In the genomic region with DNA sequence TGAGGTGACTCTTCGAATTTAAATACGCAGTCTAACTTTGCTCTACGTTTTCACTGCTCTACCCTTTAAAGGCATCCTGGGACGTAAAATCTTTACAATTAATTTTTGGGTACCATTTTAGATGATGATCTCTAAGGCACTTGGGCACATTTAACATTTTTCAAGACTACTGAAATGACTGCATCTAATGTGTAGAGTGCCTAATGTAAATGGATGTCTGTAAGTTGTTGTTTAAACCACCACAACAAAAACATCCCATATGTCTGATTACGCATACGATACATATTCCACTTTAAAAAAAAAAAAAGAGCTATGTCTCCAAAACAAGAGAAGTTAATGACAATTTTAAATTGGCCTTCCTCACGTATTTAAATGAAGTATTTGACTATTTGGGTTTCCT, we compare ENCODE assay signal across 9 mouse cellular contexts.
DNase-seq lines count a peak whose midpoint lies in the region; ATAC-seq and TF ChIP-seq lines count a peak whose summit lies in the region.
"Had no signal": no experiment of that assay in that cellular context is flagged by ENCODE, and none has a peak within 500 bp of the region (broad histone marks: within the 10 kb centered on the region; RNA-seq: fewer than 3 reads in every experiment).

No protein-coding gene starts in this region.

- peak overlapping the region; percentile 59 for H3K9ac ChIP-seq in heart, postnatal 0 days (replicated peaks; ENCODE audit: low read depth, low read length)
- H3K9ac ChIP-seq in embryonic facial prominence, embryonic 12.5 days = peak overlapping the region; percentile 20; the same call in 1 of the 2 replicates
- H3K9ac ChIP-seq in hindbrain, embryonic 16.5 days (ENCODE audit: low read depth, low read length) = peak overlapping the region; percentile 76
- peak overlapping the region; percentile 56 for H3K9ac ChIP-seq in midbrain, embryonic 15.5 days

- peak overlapping the region; percentile 81 for H3K4me2 ChIP-seq in heart, postnatal 0 days (ENCODE audit: low read depth, low read length)
- peak overlapping the region; percentile 61 for H3K4me2 ChIP-seq in embryonic facial prominence, embryonic 12.5 days (replicated peaks)
- peak overlapping the region; percentile 72 for H3K4me2 ChIP-seq in hindbrain, embryonic 16.5 days (ENCODE audit: low read length)
- peak overlapping the region; percentile 69 for H3K4me2 ChIP-seq in midbrain, embryonic 15.5 days

- no peak for TF ChIP-seq EP300 in heart, postnatal 0 days (IDR thresholded peaks at IDR 0.05; ENCODE audit: low read depth)

- no peaks in the 10 kb centered on the region for H3K4me1 ChIP-seq in heart, postnatal 0 days (ENCODE audit: control insufficient read depth, insufficient read depth)
- H3K4me1 ChIP-seq in embryonic facial prominence, embryonic 12.5 days = no peaks in the 10 kb centered on the region
- H3K4me1 ChIP-seq in hindbrain, embryonic 16.5 days (ENCODE audit: control insufficient read depth, insufficient read depth, low read depth, low read length) = peaks cover 8% of the 10 kb centered on the region; the same call in 1 of the 2 replicates
- H3K4me1 ChIP-seq in midbrain, embryonic 15.5 days = peaks cover 18% of the 10 kb centered on the region

- intact Hi-C loops in heart, postnatal 14 days (cut with DNase I) = no loop called here

- ATAC-seq in heart, postnatal 0 days (ENCODE audit: insufficient read depth, low read depth) = no peak
- ATAC-seq in embryonic facial prominence, embryonic 12.5 days (ENCODE audit: insufficient number of reproducible peaks, insufficient read depth, low FRiP score, low TSS enrichment) = no peak
- no peak for ATAC-seq in hindbrain, embryonic 16.5 days
- no peak for ATAC-seq in midbrain, embryonic 15.5 days (replicated peaks)

- 74% methylated on average over 7 of the region's 7 CpGs for WGBS in heart, postnatal 0 days
- WGBS in embryonic facial prominence, embryonic 12.5 days = 59% methylated on average over 7 of the region's 7 CpGs
- WGBS in hindbrain, embryonic 16.5 days = 16% methylated on average over 7 of the region's 7 CpGs
- WGBS in midbrain, embryonic 15.5 days = 27% methylated on average over 7 of the region's 7 CpGs

- no peaks in the 10 kb centered on the region for H3K27me3 ChIP-seq in heart, postnatal 0 days (ENCODE audit: control insufficient read depth, insufficient read depth, low read length)
- H3K27me3 ChIP-seq in embryonic facial prominence, embryonic 12.5 days = no peaks in the 10 kb centered on the region
- H3K27me3 ChIP-seq in hindbrain, embryonic 16.5 days (replicated peaks; ENCODE audit: control insufficient read depth, insufficient read depth, low read length) = no peaks in the 10 kb centered on the region
- H3K27me3 ChIP-seq in midbrain, embryonic 15.5 days (replicated peaks) = no peaks in the 10 kb centered on the region

- H3K9me3 ChIP-seq in heart, postnatal 0 days (replicated peaks; ENCODE audit: control insufficient read depth, low read length) = no peaks in the 10 kb centered on the region
- H3K9me3 ChIP-seq in embryonic facial prominence, embryonic 12.5 days = no peaks in the 10 kb centered on the region
- H3K9me3 ChIP-seq in hindbrain, embryonic 16.5 days (ENCODE audit: control insufficient read depth, low read length) = no peaks in the 10 kb centered on the region
- no peaks in the 10 kb centered on the region for H3K9me3 ChIP-seq in midbrain, embryonic 15.5 days

- peak overlapping the region; percentile 54 for H3K4me3 ChIP-seq in heart, postnatal 0 days (ENCODE audit: low read depth, low read length)
- peak overlapping the region; percentile 43 for H3K4me3 ChIP-seq in embryonic facial prominence, embryonic 12.5 days
- peak overlapping the region; percentile 51 for H3K4me3 ChIP-seq in hindbrain, embryonic 16.5 days (ENCODE audit: low read length)
- peak overlapping the region; percentile 51 for H3K4me3 ChIP-seq in midbrain, embryonic 15.5 days

- no peak for TF ChIP-seq CTCF in heart, postnatal 0 days (IDR thresholded peaks at IDR 0.05; ENCODE audit: low read depth)

- no peak overlapping the region for H3K27ac ChIP-seq in heart, postnatal 0 days (ENCODE audit: low read depth)
- no peak overlapping the region for H3K27ac ChIP-seq in embryonic facial prominence, embryonic 12.5 days
- H3K27ac ChIP-seq in hindbrain, embryonic 16.5 days (ENCODE audit: low read depth, low read length) = peak overlapping the region; percentile 89
- peak overlapping the region; percentile 92 for H3K27ac ChIP-seq in midbrain, embryonic 15.5 days

- H3K36me3 ChIP-seq in heart, postnatal 0 days (replicated peaks; ENCODE audit: control insufficient read depth, insufficient read depth, low read length) = no peaks in the 10 kb centered on the region
- no peaks in the 10 kb centered on the region for H3K36me3 ChIP-seq in embryonic facial prominence, embryonic 12.5 days
- H3K36me3 ChIP-seq in hindbrain, embryonic 16.5 days (ENCODE audit: control insufficient read depth, insufficient read depth, low read length) = no peaks in the 10 kb centered on the region
- no peaks in the 10 kb centered on the region for H3K36me3 ChIP-seq in midbrain, embryonic 15.5 days (replicated peaks)

- no peak for DNase-seq in heart, postnatal 0 days (ENCODE audit: low spot score)
- no peak for DNase-seq in heart, postnatal 14 days
- no peak for DNase-seq in cerebellum, postnatal 4 days (ENCODE audit: low spot score in 2 of 2)
- DNase-seq in urinary bladder, postnatal 14 days (ENCODE audit: low spot score) = no peak
- no peak for DNase-seq in cerebellum, adult 11-12 months
- DNase-seq: thymus, postnatal 36 days had no signal

Comparison
In these comparisons a context has a peak if more than half of its experiments do, and no peak if none do; other contexts are left out.
1. H3K27ac ChIP-seq: peak in hindbrain, embryonic 16.5 days (single experiment) and midbrain, embryonic 15.5 days (single experiment); none in heart, postnatal 0 days (single experiment) and embryonic facial prominence, embryonic 12.5 days (single experiment).
2. H3K9ac ChIP-seq: peak in every context shown above with its lines; median percentile 76 in hindbrain, embryonic 16.5 days; 59 in heart, postnatal 0 days; 56 in midbrain, embryonic 15.5 days; 20 in embryonic facial prominence, embryonic 12.5 days.
3. Peak in every context shown above with its lines, with median percentiles within 50 percentile points of each other: H3K4me2 ChIP-seq and H3K4me3 ChIP-seq.